In genomic region chr2:4543417-4543775, GRCm38 (mm10) we compare ENCODE assay signal across 10 mouse cellular contexts.
DNase-seq lines count a peak whose midpoint lies in the region; ATAC-seq lines count a peak whose summit lies in the region.
"Had no signal": no experiment of that assay in that cellular context is flagged by ENCODE, and none has a peak within 500 bp of the region (broad histone marks: within the 10 kb centered on the region; RNA-seq: fewer than 3 reads in every experiment).

No protein-coding gene starts in this region.

- peak overlapping the region; percentile 85 for H3K27ac ChIP-seq in kidney, embryonic 15.5 days
- H3K27ac ChIP-seq in forebrain, embryonic 14.5 days (ENCODE audit: low read depth, low read length): peak overlapping the region; percentile 66; the same call in 1 of the 2 replicates
- peak overlapping the region; percentile 70 for H3K27ac ChIP-seq in limb, embryonic 10.5 days
- no peak overlapping the region; the same call in 1 of the 2 replicates for H3K27ac ChIP-seq in neural tube, embryonic 14.5 days (ENCODE audit: low read depth, low read length)

- no peaks in the 10 kb centered on the region for H3K9me3 ChIP-seq in kidney, embryonic 15.5 days (replicated peaks)
- H3K9me3 ChIP-seq in forebrain, embryonic 14.5 days (replicated peaks; ENCODE audit: control insufficient read depth, low read length): no peaks in the 10 kb centered on the region
- H3K9me3 ChIP-seq in limb, embryonic 10.5 days (replicated peaks): no peaks in the 10 kb centered on the region
- H3K9me3 ChIP-seq in neural tube, embryonic 14.5 days (ENCODE audit: control insufficient read depth, low read length): no peaks in the 10 kb centered on the region

- DNase-seq in kidney, adult 11 months: no peak
- peak; percentile 36 for DNase-seq in forebrain, embryonic 14.5 days (ENCODE audit: low spot score)
- no peak for DNase-seq in limb, embryonic 10.5 days (ENCODE audit: low spot score)
- no peak for DNase-seq in right cerebral cortex, postnatal 25 days
- no peak for DNase-seq in urinary bladder, postnatal 10 days (ENCODE audit: low spot score)
- DNase-seq: adrenal gland, postnatal 10 days; liver, postnatal 0 days had no signal

- H3K27me3 ChIP-seq in kidney, embryonic 15.5 days: no peaks in the 10 kb centered on the region
- H3K27me3 ChIP-seq in forebrain, embryonic 14.5 days (replicated peaks; ENCODE audit: control insufficient read depth, insufficient read depth, low read length): no peaks in the 10 kb centered on the region
- no peaks in the 10 kb centered on the region for H3K27me3 ChIP-seq in limb, embryonic 10.5 days (ENCODE audit: low read depth, poor library complexity, severe bottlenecking)
- H3K27me3 ChIP-seq in neural tube, embryonic 14.5 days (ENCODE audit: control insufficient read depth, insufficient read depth, low read length): no peaks in the 10 kb centered on the region

- WGBS in kidney, embryonic 15.5 days: 16% methylated on average over 1 of the region's 1 CpGs
- 4% methylated on average over 1 of the region's 1 CpGs for WGBS in forebrain, embryonic 14.5 days
- 45% methylated on average over 1 of the region's 1 CpGs for WGBS in limb, embryonic 10.5 days
- 5% methylated on average over 1 of the region's 1 CpGs for WGBS in neural tube, embryonic 14.5 days

- peaks cover 64% of the 10 kb centered on the region for H3K4me1 ChIP-seq in kidney, embryonic 15.5 days
- peaks cover 20% of the 10 kb centered on the region for H3K4me1 ChIP-seq in forebrain, embryonic 14.5 days (ENCODE audit: control insufficient read depth, insufficient read depth, low read length)
- H3K4me1 ChIP-seq in limb, embryonic 10.5 days: peaks cover 85% of the 10 kb centered on the region
- peaks cover 21% of the 10 kb centered on the region for H3K4me1 ChIP-seq in neural tube, embryonic 14.5 days (ENCODE audit: control insufficient read depth, insufficient read depth, low read length)

- no peak overlapping the region for H3K4me2 ChIP-seq in kidney, embryonic 15.5 days
- H3K4me2 ChIP-seq in forebrain, embryonic 14.5 days (ENCODE audit: low read length): no peak overlapping the region
- no peak overlapping the region for H3K4me2 ChIP-seq in neural tube, embryonic 14.5 days (ENCODE audit: low read depth, low read length)
- H3K4me2 ChIP-seq: heart, embryonic 11.5 days had no signal

- H3K4me3 ChIP-seq in kidney, embryonic 15.5 days (replicated peaks): no peak overlapping the region
- no peak overlapping the region for H3K4me3 ChIP-seq in forebrain, embryonic 14.5 days (ENCODE audit: low read depth, low read length)
- H3K4me3 ChIP-seq in limb, embryonic 10.5 days: no peak overlapping the region
- H3K4me3 ChIP-seq in neural tube, embryonic 14.5 days (ENCODE audit: low read depth, low read length): no peak overlapping the region

- no peak overlapping the region for H3K9ac ChIP-seq in kidney, embryonic 15.5 days
- H3K9ac ChIP-seq in forebrain, embryonic 14.5 days (ENCODE audit: low read length): no peak overlapping the region
- H3K9ac ChIP-seq in neural tube, embryonic 14.5 days (replicated peaks; ENCODE audit: low read depth, low read length): no peak overlapping the region
- H3K9ac ChIP-seq: liver, postnatal 0 days had no signal

- 0 out of 2 replicates have a peak, but pooled peaks have one; percentile 3 for ATAC-seq in kidney, embryonic 15.5 days (replicated peaks; ENCODE audit: low FRiP score)
- peak; percentile 30 for ATAC-seq in forebrain, embryonic 14.5 days
- ATAC-seq in neural tube, embryonic 14.5 days (ENCODE audit: low read depth): 0 out of 2 replicates have a peak, but pooled peaks have one; percentile 23
- ATAC-seq: liver, postnatal 0 days had no signal

- H3K36me3 ChIP-seq in kidney, embryonic 15.5 days: peaks cover 18% of the 10 kb centered on the region
- peaks cover 11% of the 10 kb centered on the region; the same call in 1 of the 2 replicates for H3K36me3 ChIP-seq in forebrain, embryonic 14.5 days (ENCODE audit: control insufficient read depth, insufficient read depth, low read length)
- H3K36me3 ChIP-seq in limb, embryonic 10.5 days: peaks cover 66% of the 10 kb centered on the region
- H3K36me3 ChIP-seq in neural tube, embryonic 14.5 days (ENCODE audit: control insufficient read depth, insufficient read depth, low read length): no peaks in the 10 kb centered on the region
